Mouse (Mus musculus) common myeloid progenitor, adult 5-6 weeks (primary cell): ENCODE data around the gene Pvrig. TPM values are rescaled to one million over a fixed set of nuclear protein-coding genes. Genes with fewer than 3 reads are reported as not detected.
"Not testable (repeated sequence)": the region's sequence is repeated elsewhere in the genome, so short reads cannot be mapped to it uniquely, and the experiment has no call there.

ENCODE experiments used
- ATAC-seq: replicated peaks from 2 replicates; pipeline ENCODE4 v1.8.0; 2016; ENCODE audit warnings: low read depth, mild to moderate bottlenecking, moderate TSS enrichment, inconsistent platforms; ENCODE audit not compliant: poor library complexity, severe bottlenecking
- total RNA-seq: library from RNA; stranded (forward); fragments of 200-1000, 187-1606 nt; gene quantifications from 2 replicates; pipeline ENCODE4 v1.2.3, GENCODE M21; 2017

Gene Pvrig
- not detected in 2 replicates for total RNA-seq

- ATAC-seq, result no peak
Observed at GRCm38 (mm10) chr5:138341661-138342060, at the start of gene Pvrig. Gene Pvrig, plus strand, starts transcription at chr5:138341961.

DNA sequence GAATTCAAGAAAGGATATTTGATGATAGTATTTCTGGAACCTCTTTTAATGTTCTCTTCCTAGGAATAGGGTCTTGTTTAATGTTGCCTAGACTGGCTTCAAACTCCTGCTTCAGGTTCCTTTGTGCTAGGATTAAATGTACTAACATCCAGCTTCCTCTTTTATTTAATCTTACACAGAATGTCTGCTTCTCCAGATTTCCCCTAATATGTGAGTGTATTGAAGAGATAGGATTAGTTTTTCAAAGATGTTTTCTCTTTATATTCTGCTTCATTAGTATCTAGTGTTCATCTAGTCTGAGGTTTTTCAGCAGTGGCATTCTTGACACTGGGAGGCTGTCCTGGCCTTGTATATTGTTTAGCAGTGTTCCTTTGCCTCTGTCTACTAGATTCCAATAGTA is 47.6 kb upstream of the Pvrig start:
- ATAC-seq, result 0 out of 2 replicates have a peak, but pooled peaks have one; percentile 36

- ATAC-seq, result no peak
Observed at GRCm38 (mm10) chr5:138299613-138300012, 42.1 kb upstream of the Pvrig start.

- ATAC-seq, result no peak
Observed at GRCm38 (mm10) chr5:138312795-138313194, 29.0 kb upstream of the Pvrig start.

- ATAC-seq, result no peak
Observed at GRCm38 (mm10) chr5:138343216-138343615, 1.5 kb downstream of the Pvrig start.

- ATAC-seq, result not testable (repeated sequence)
Observed at GRCm38 (mm10) chr5:138363208-138363607, 21.4 kb downstream of the Pvrig start.

GRCm38 (mm10) chr5:138365347-138365746 is 23.6 kb downstream of the Pvrig start:
- ATAC-seq, result 0 out of 2 replicates have a peak, but pooled peaks have one; percentile 45

Other genes starting within 250 kb of the Pvrig start
- 16.6 and 20.7 TPM in 2 replicates for gene Zscan21, start 225.1 kb upstream of the Pvrig start, total RNA-seq
- gene Zfp113, start 186.2 kb upstream of the Pvrig start, total RNA-seq, result 8.9 and 10.2 TPM in 2 replicates
- 30.2 and 54.0 TPM in 2 replicates for gene Cops6, start 180.9 kb upstream of the Pvrig start, total RNA-seq
- 23.0 and 33.7 TPM in 2 replicates for gene Ap4m1, start 170.0 kb upstream of the Pvrig start, total RNA-seq
- 456 and 545 TPM in 2 replicates for gene Mcm7, start 169.5 kb upstream of the Pvrig start, total RNA-seq
- gene Taf6, start 154.5 kb upstream of the Pvrig start, total RNA-seq, result 28.2 and 30.8 TPM in 2 replicates
- 37.3 and 41.4 TPM in 2 replicates for gene Cnpy4, start 154.5 kb upstream of the Pvrig start, total RNA-seq
- 2.2 and 7.7 TPM in 2 replicates for gene Mblac1, start 147.6 kb upstream of the Pvrig start, total RNA-seq
- gene Nxpe5, start 116.1 kb upstream of the Pvrig start, total RNA-seq, result 2.9 and 3.3 TPM in 2 replicates
- 31.0 and 43.3 TPM in 2 replicates for gene Lamtor4, start 86.5 kb upstream of the Pvrig start, total RNA-seq
- gene BC037034, start 77.9 kb upstream of the Pvrig start, total RNA-seq, result 28.9 and 34.1 TPM in 2 replicates
- gene Gal3st4, start 69.1 kb upstream of the Pvrig start, total RNA-seq, result 0.34 TPM in 1 of 2 replicates, not detected in the other
- not detected in 2 replicates for gene Gm43720, start 62.0 kb upstream of the Pvrig start, total RNA-seq
- gene Gpc2, start 62.0 kb upstream of the Pvrig start, total RNA-seq, result 5.3 and 7.1 TPM in 2 replicates
- gene Stag3, start 61.7 kb upstream of the Pvrig start, total RNA-seq, result 2.9 and 8.7 TPM in 2 replicates
- 10.9 and 19.9 TPM in 2 replicates for gene Zfp157, start 99.5 kb downstream of the Pvrig start, total RNA-seq
- gene 1700123K08Rik, start 222.8 kb downstream of the Pvrig start, total RNA-seq, result not detected in 2 replicates